Mouse (Mus musculus) CH12.LX (cell line): Measurements from ENCODE around the gene Ica1. TPM values are rescaled to one million over a fixed set of nuclear protein-coding genes. Genes with fewer than 3 reads are reported as not detected.

Experiments used
- DNase-seq: peaks from one replicate; pipeline ENCODE4 v3.0.0-alpha.2; 2013; ENCODE audit errors: extremely low read depth
- H3K27ac ChIP-seq: 2 replicates; pipeline ENCODE4 v1.5.1; 2012; ENCODE audit warnings: low read depth, mild to moderate bottlenecking, control low read depth, moderate library complexity; ENCODE audit not compliant: insufficient read depth
- H3K27me3 ChIP-seq: replicated peaks from 2 replicates; pipeline ENCODE3; 2012; ENCODE audit warnings: inconsistent platforms
- H3K36me3 ChIP-seq, 2 experiments: replicated peaks in 1 of 2; 2 replicates each; pipeline versions ENCODE3 to v1.6.1; 2012; ENCODE audit warnings: inconsistent platforms in 1 of 2, low read length in 1 of 2, mild to moderate bottlenecking in 1 of 2, mixed read lengths in 1 of 2, moderate library complexity in 1 of 2; ENCODE audit not compliant: control insufficient read depth in 1 of 2, insufficient read depth in 1 of 2
- H3K4me1 ChIP-seq, 2 experiments: 2 replicates each; pipeline ENCODE4 v1.6.1; 2012; ENCODE audit warnings: inconsistent platforms in 1 of 2, moderate library complexity in 1 of 2; ENCODE audit not compliant: insufficient read depth in 2 of 2, control insufficient read depth in 1 of 2
- H3K4me2 ChIP-seq: 2 replicates; pipeline ENCODE4 v1.6.1; 2012; ENCODE audit warnings: low read depth, mild to moderate bottlenecking, control low read depth; ENCODE audit not compliant: poor library complexity, insufficient read depth, severe bottlenecking
- H3K4me3 ChIP-seq, 3 experiments: fragments of 150-350 bp in 1 of 3; sonication (generic) in 1 of 3; replicated peaks in 1 of 3; 2 replicates each; pipeline versions ENCODE3 to v1.5.1; 2011 to 2012; ENCODE audit warnings: low read depth in 2 of 3, low read length in 2 of 3, mild to moderate bottlenecking in 2 of 3, moderate library complexity in 2 of 3, control low read depth in 1 of 3, improper control_type of control experiment in 1 of 3, inconsistent platforms in 1 of 3, mixed read lengths in 1 of 3; ENCODE audit not compliant: poor library complexity in 1 of 3
- H3K79me2 ChIP-seq: replicated peaks from 2 replicates; pipeline ENCODE4 v1.6.1; 2012; ENCODE audit warnings: mild to moderate bottlenecking, moderate library complexity; ENCODE audit not compliant: control insufficient read depth, poor library complexity, insufficient read depth, severe bottlenecking; ENCODE audit errors: extremely low read depth
- H3K9ac ChIP-seq: 2 replicates; pipeline ENCODE4 v1.6.1; 2012; ENCODE audit warnings: low read depth, mild to moderate bottlenecking, control low read depth, moderate library complexity; ENCODE audit not compliant: insufficient read depth
- H3K9me3 ChIP-seq: replicated peaks from 2 replicates; pipeline ENCODE3; 2012; ENCODE audit warnings: low read length, inconsistent platforms, mixed read lengths
- BHLHE40 ChIP-seq: IDR thresholded peaks from 2 replicates; pipeline ENCODE4 v1.6.1; 2011; ENCODE audit warnings: mild to moderate bottlenecking, low read depth, low read length, improper control_type of control experiment
- CHD1 ChIP-seq: IDR thresholded peaks from 2 replicates; pipeline ENCODE4 v1.6.1; 2012; ENCODE audit warnings: low read depth, low read length, improper control_type of control experiment, inconsistent platforms
- CHD2 ChIP-seq: IDR thresholded peaks from 2 replicates; pipeline ENCODE4 v1.6.1; 2011; ENCODE audit warnings: low read length, improper control_type of control experiment
- CTCF ChIP-seq, 2 experiments: IDR thresholded peaks in 1 of 2; conservative IDR thresholded peaks in 1 of 2; 2 replicates each; pipeline ENCODE4 v1.5.1; 2011 to 2012; ENCODE audit warnings: low read depth in 2 of 2, low read length in 2 of 2, improper control_type of control experiment in 1 of 2, inconsistent platforms in 1 of 2, mild to moderate bottlenecking in 1 of 2, moderate library complexity in 1 of 2
- E2F4 ChIP-seq: IDR thresholded peaks from 2 replicates; pipeline ENCODE4 v1.6.1; 2011; ENCODE audit warnings: low read depth, low read length, improper control_type of control experiment; ENCODE audit not compliant: insufficient replicate concordance
- ELF1 ChIP-seq: IDR thresholded peaks from 2 replicates; pipeline ENCODE4 v1.6.1; 2014; ENCODE audit warnings: low read depth, mild to moderate bottlenecking, inconsistent platforms, low read length, improper control_type of control experiment
- HCFC1 ChIP-seq: IDR thresholded peaks from 2 replicates; pipeline ENCODE4 v1.6.1; 2012; ENCODE audit warnings: low read depth, mild to moderate bottlenecking, inconsistent platforms, low read length, improper control_type of control experiment
- IRF4 ChIP-seq: IDR thresholded peaks from 2 replicates; pipeline ENCODE4 v1.6.1; 2014; ENCODE audit warnings: low read depth, mild to moderate bottlenecking, inconsistent platforms, low read length, improper control_type of control experiment
- JUND ChIP-seq: conservative IDR thresholded peaks from 2 replicates; pipeline ENCODE4 v1.6.1; 2011; ENCODE audit warnings: low read depth, low read length, improper control_type of control experiment
- KAT2A ChIP-seq: IDR thresholded peaks from 2 replicates; pipeline ENCODE4 v1.6.1; 2012; ENCODE audit warnings: low read length, improper control_type of control experiment, inconsistent platforms; ENCODE audit not compliant: insufficient replicate concordance
- MAX ChIP-seq: IDR thresholded peaks from 2 replicates; pipeline ENCODE4 v1.6.1; 2011; ENCODE audit warnings: low read length, improper control_type of control experiment
- MEF2A ChIP-seq: IDR thresholded peaks from 2 replicates; pipeline ENCODE4 v1.6.1; 2014; ENCODE audit warnings: low read depth, mild to moderate bottlenecking, inconsistent platforms, low read length, improper control_type of control experiment, borderline replicate concordance
- PAX5 ChIP-seq: IDR thresholded peaks from 2 replicates; pipeline ENCODE4 v1.6.1; 2012; ENCODE audit warnings: low read length, inconsistent platforms, mixed read lengths
- POLR2A ChIP-seq: IDR thresholded peaks from 2 replicates; pipeline ENCODE4 v1.6.1; 2011; ENCODE audit warnings: low read depth, mild to moderate bottlenecking, improper control_type of control experiment, low read length
- POLR2AphosphoS2 ChIP-seq: IDR thresholded peaks from 2 replicates; pipeline ENCODE4 v1.6.1; 2011; ENCODE audit warnings: low read depth, low read length, improper control_type of control experiment
- RAD21 ChIP-seq: IDR thresholded peaks from 2 replicates; pipeline ENCODE4 v1.6.1; 2011; ENCODE audit warnings: low read depth, mild to moderate bottlenecking, low read length, improper control_type of control experiment, moderate library complexity
- SMC3 ChIP-seq: IDR thresholded peaks from 2 replicates; pipeline ENCODE4 v1.6.1; 2011; ENCODE audit warnings: low read depth, low read length, improper control_type of control experiment
- TBP ChIP-seq: conservative IDR thresholded peaks from 2 replicates; pipeline ENCODE4 v1.6.1; 2011; ENCODE audit warnings: low read depth, low read length, improper control_type of control experiment
- USF2 ChIP-seq: conservative IDR thresholded peaks from 2 replicates; pipeline ENCODE4 v1.6.1; 2011; ENCODE audit warnings: low read depth, low read length, improper control_type of control experiment
- ZNF384 ChIP-seq: IDR thresholded peaks from 2 replicates; pipeline ENCODE4 v1.6.1; 2012; ENCODE audit warnings: low read depth, low read length, improper control_type of control experiment, inconsistent platforms
- dilution Hi-C: fragments of 300-500 bp; cut with MboI; formaldehyde crosslinking; loops from 2 replicates; pipeline ENCODE4 v1.14.3; 2020; ENCODE audit warnings: low sequenced_read_pairs; ENCODE audit not compliant: extremely low pct_unique_long_range_greater_than_20kb, extremely low pct_ligation_motif_present
- in situ Hi-C: fragments of 300-500 bp; cut with MboI; formaldehyde crosslinking; loops from 3 replicates; pipeline ENCODE4 v1.14.3; 2019; ENCODE audit warnings: low sequenced_read_pairs, low pct_ligation_motif_present, low pct_unique_long_range_greater_than_20kb, mixed read lengths
- polyA plus RNA-seq: library from polyadenylated mRNA; unstranded; fragments of >175 nt; gene quantifications from 2 replicates; pipeline ENCODE4 v1.2.1, GENCODE M21; 2012; ENCODE audit warnings: low read depth; ENCODE audit not compliant: insufficient read length
- total RNA-seq, 2 experiments: library from RNA; depleted of rRNA; stranded (reverse); fragments of 300-350 nt in 1 of 2; fragments of >200 nt in 1 of 2; gene quantifications; 2 replicates each; pipeline ENCODE4 v1.2.3; 2012 to 2014

Gene Ica1
- total and polyA plus RNA-seq, 3 experiments, result 0.59 TPM; not detected in 2

DNA sequence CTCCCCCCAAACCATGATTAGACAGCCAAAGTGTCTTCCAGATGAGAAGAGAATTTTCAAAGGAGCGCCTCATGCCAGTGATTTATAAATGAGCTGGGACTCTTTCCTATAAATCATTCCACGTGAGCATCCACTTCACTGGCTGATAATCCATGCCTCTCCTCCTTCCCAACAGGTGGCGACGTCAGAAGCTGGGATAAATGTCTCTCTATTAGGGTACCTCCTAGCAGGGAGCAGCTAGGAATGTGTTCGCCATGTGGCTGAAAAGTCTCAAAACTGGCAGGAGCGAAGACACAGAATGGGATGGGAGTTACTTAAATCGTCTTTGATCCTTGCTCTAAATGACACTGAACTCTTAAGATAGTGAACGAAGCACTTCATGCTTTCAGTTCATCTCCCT lies 146.9 kb downstream of the Ica1 start:
- Histone ChIP-seq H3K4me1 (peaks cover 8 to 36% of the 10 kb centered on the region in 2 experiments), H3K27ac (no peak overlapping the region)
- DNase-seq, result no peak
- in situ Hi-C loops (no loop called here), dilution Hi-C loops (no loop called here)
- 0 out of 4 replicates have a peak, but pooled peaks of 1 of the 2 experiments have one; percentile 7 for TF ChIP-seq CTCF (conservative IDR thresholded peaks at IDR 0.05 in 1 of 2, IDR thresholded peaks at IDR 0.05 in 1 of 2; ENCODE audit: low read depth in 2 of 2, low read length in 2 of 2)
- TF ChIP-seq USF2, result no peak
- TF ChIP-seq, all 38 proteins: peak for 1
- H3K4me2 ChIP-seq, result no peak overlapping the region
- H3K9ac ChIP-seq, result no peak overlapping the region
- no peaks in the 10 kb centered on the region for H3K27me3 ChIP-seq
- no peaks in the 10 kb centered on the region for H3K36me3 ChIP-seq
- no peaks in the 10 kb centered on the region for H3K9me3 ChIP-seq
- no peak overlapping the region for H3K4me3 ChIP-seq
- no peaks in the 10 kb centered on the region for H3K79me2 ChIP-seq

DNA sequence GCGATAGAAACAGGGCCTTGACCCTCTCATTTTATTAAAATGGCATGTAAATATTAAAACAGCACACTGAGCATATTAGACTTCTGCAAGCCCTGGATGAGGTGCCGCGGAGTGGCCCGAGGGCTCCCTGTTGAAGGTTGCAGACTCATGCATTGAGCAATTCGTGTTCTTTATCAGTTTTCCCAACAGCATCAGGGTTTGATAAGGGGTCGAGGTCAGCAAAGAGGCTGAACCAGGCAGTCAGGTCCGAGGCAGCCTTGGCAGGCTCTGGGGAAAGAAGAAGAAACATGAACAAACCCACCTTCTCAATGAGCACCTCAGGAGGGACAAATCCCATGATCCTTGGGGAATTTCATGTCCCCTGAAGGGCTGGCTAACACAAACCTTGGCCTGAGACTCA lies 147.8 kb downstream of the Ica1 start:
- no peak for DNase-seq
- H3K27ac ChIP-seq, result no peak overlapping the region
- dilution Hi-C loops (no loop called here), in situ Hi-C loops (no loop called here)
- peaks cover 8 to 36% of the 10 kb centered on the region in 2 experiments for H3K4me1 ChIP-seq
- H3K4me2 ChIP-seq, result no peak overlapping the region
- no peaks in the 10 kb centered on the region for H3K36me3 ChIP-seq
- no peak overlapping the region for H3K9ac ChIP-seq
- H3K9me3 ChIP-seq, result no peaks in the 10 kb centered on the region
- no peak overlapping the region for H3K4me3 ChIP-seq
- no peaks in the 10 kb centered on the region for H3K79me2 ChIP-seq
- TF ChIP-seq HCFC1 (no peak), MAX (no peak), JUND (no peak), CHD1 (no peak), IRF4 (no peak), USF2 (no peak), CHD2 (no peak), SMC3 (no peak), ELF1 (no peak), POLR2AphosphoS2 (no peak), RAD21 (no peak), ZNF384 (no peak), MEF2A (no peak), BHLHE40 (no peak), PAX5 (no peak), TBP (no peak), POLR2A (no peak), E2F4 (no peak), KAT2A (no peak)
- H3K27me3 ChIP-seq, result no peaks in the 10 kb centered on the region
